ENCODE assay signal across 14 mouse cellular contexts in genomic region chr7:82580007-82580406, GRCm38 (mm10).
"Had no signal": no experiment of that assay in that cellular context is flagged by ENCODE, and none has a peak within 500 bp of the region (broad histone marks: within the 10 kb centered on the region; RNA-seq: fewer than 3 reads in every experiment).

No protein-coding gene starts in this region.

- H3K27me3 ChIP-seq: kidney, embryonic 15.5 days; limb, embryonic 13.5 days; liver, embryonic 15.5 days; neural tube, embryonic 15.5 days had no signal

- H3K36me3 ChIP-seq: kidney, embryonic 15.5 days; limb, embryonic 13.5 days; liver, embryonic 15.5 days; midbrain, embryonic 10.5 days; neural tube, embryonic 15.5 days had no signal

- H3K27ac ChIP-seq: kidney, embryonic 15.5 days; limb, embryonic 13.5 days; liver, embryonic 15.5 days; midbrain, embryonic 10.5 days; neural tube, embryonic 15.5 days had no signal

- H3K4me1 ChIP-seq: kidney, embryonic 15.5 days; liver, embryonic 15.5 days; midbrain, embryonic 10.5 days; neural tube, embryonic 15.5 days had no signal

- H3K4me3 ChIP-seq: kidney, embryonic 15.5 days; limb, embryonic 13.5 days; liver, embryonic 15.5 days; midbrain, embryonic 10.5 days; myocyte; neural tube, embryonic 15.5 days had no signal

- DNase-seq: kidney, postnatal 14 days; layer of hippocampus, postnatal 36 days; lung, adult 2 months; lung, postnatal 4 days; midbrain, embryonic 14.5 days; spleen, adult 18-20 months; thymus, adult 18-20 months; thymus, postnatal 25 days had no signal
